Mouse (Mus musculus) intestine, embryonic 16.5 days (tissue): ENCODE results near the gene Esrrb. TPM values are rescaled to one million over a fixed set of nuclear protein-coding genes. Genes with fewer than 3 reads are reported as not detected.

Source experiments
- ATAC-seq: fragments of 200-750 bp; cut with Nextera tagmentation; 2 replicates; pipeline ENCODE4 v1.8.0; 2017; ENCODE audit warnings: moderate TSS enrichment, moderate library complexity
- H3K27ac ChIP-seq: fragments of 300-500 bp; sonication (generic); 2 replicates; pipeline ENCODE4 v1.5.1; 2014; ENCODE audit warnings: mild to moderate bottlenecking, low read length
- H3K27me3 ChIP-seq: fragments of 300-500 bp; sonication (generic); replicated peaks from 2 replicates; pipeline ENCODE4 v1.6.1; 2014; ENCODE audit warnings: low read length, control low read depth, mixed read lengths; ENCODE audit not compliant: control insufficient read depth, insufficient read depth
- H3K36me3 ChIP-seq: fragments of 300-500 bp; sonication (generic); 2 replicates; pipeline ENCODE4 v1.6.1; 2014; ENCODE audit warnings: low read length, control low read depth; ENCODE audit not compliant: control insufficient read depth, insufficient read depth
- H3K4me1 ChIP-seq: fragments of 300-500 bp; sonication (generic); 2 replicates; pipeline ENCODE4 v1.6.1; 2014; ENCODE audit warnings: low read length, control low read depth, mixed read lengths; ENCODE audit not compliant: control insufficient read depth, insufficient read depth
- H3K4me2 ChIP-seq: fragments of 300-500 bp; sonication (generic); 2 replicates; pipeline ENCODE4 v1.6.1; 2014; ENCODE audit warnings: low read depth, low read length, control low read depth
- H3K4me3 ChIP-seq: fragments of 300-500 bp; sonication (generic); 2 replicates; pipeline ENCODE4 v1.5.1; 2014; ENCODE audit warnings: mild to moderate bottlenecking, low read length
- H3K9ac ChIP-seq: fragments of 300-500 bp; sonication (generic); 2 replicates; pipeline ENCODE4 v1.6.1; 2014; ENCODE audit warnings: low read depth, low read length
- H3K9me3 ChIP-seq: fragments of 300-500 bp; sonication (generic); 2 replicates; pipeline ENCODE4 v1.6.1; 2016; ENCODE audit warnings: low read length, control low read depth; ENCODE audit not compliant: control insufficient read depth
- WGBS: fragments of 180-500 bp; shearing (Covaris S2); extraction: QIAGEN DNeasy Blood & Tissue Kit; methylation state at CpG from one replicate; pipeline ENCODE4 v1.1.7; 2014; 5-methylcytosine and 5-hydroxymethylcytosine counted together
- polyA plus RNA-seq: library from polyadenylated mRNA; unstranded; fragments of >200 nt; fragmentation: Nextera tagmentation; extraction: Ambion mirVana; gene quantifications from 2 replicates; pipeline ENCODE4 v1.2.1, GENCODE M21; 2015

Gene Esrrb
- polyA plus RNA-seq, 1 experiment from 2014 or later = 0.39 TPM

DNA sequence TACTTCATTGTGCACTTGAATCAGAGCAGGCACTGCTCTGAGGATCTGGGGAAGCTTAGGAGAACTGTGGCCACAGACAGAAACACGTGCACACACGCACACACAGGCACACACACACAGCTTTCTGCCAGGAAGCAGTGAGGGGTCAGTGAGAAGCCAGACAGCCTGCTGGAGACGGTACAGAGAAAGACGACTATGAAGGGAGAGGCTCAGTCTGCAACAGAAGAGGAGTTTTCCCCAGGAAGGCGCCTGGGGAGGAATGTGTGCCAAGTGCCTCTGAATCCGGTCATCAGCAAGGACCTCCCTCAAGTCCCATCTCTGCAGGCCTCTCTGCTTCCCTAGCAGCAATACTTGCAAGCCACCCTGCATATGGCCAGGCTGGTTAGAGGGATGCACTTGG lies 1.5 kb upstream of the Esrrb start:
- Histone ChIP-seq H3K4me3 (no peak overlapping the region), H3K4me1 (peaks cover 4% of the 10 kb centered on the region; the same call in 1 of the 2 replicates), H3K9me3 (no peaks in the 10 kb centered on the region), H3K27me3 (no peaks in the 10 kb centered on the region), H3K36me3 (no peaks in the 10 kb centered on the region), H3K27ac (no peak overlapping the region), H3K9ac (no peak overlapping the region), H3K4me2 (no peak overlapping the region)
- peak; percentile 58 for ATAC-seq
- WGBS = 46% methylated on average over 6 of the region's 6 CpGs

DNA sequence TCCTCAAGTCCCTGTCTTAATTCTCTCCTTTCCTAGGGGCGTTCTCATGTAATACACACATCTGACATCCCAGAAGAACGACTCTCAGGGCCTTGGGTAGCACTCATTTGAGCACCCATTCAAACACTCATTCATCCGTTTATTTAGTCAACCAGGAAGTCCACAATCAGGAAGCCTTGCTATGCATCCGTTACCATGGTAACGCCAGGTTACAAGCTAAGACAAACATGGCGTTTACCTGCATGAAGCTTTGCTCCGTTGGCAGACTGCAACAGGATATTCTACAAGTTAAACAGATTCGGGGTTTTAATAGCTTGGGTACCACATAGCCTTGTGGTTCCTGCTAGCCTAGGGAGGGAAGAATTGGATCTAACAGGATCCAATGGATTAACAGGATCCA lies 1.0 kb upstream of the Esrrb start:
- H3K27ac ChIP-seq = no peak overlapping the region
- no peak for ATAC-seq
- peaks cover 4% of the 10 kb centered on the region; the same call in 1 of the 2 replicates for H3K4me1 ChIP-seq
- H3K4me2 ChIP-seq = no peak overlapping the region
- no peaks in the 10 kb centered on the region for H3K9me3 ChIP-seq
- H3K27me3 ChIP-seq = no peaks in the 10 kb centered on the region
- no peak overlapping the region for H3K4me3 ChIP-seq
- 68% methylated on average over 8 of the region's 8 CpGs for WGBS
- H3K9ac ChIP-seq = no peak overlapping the region
- H3K36me3 ChIP-seq = no peaks in the 10 kb centered on the region

DNA sequence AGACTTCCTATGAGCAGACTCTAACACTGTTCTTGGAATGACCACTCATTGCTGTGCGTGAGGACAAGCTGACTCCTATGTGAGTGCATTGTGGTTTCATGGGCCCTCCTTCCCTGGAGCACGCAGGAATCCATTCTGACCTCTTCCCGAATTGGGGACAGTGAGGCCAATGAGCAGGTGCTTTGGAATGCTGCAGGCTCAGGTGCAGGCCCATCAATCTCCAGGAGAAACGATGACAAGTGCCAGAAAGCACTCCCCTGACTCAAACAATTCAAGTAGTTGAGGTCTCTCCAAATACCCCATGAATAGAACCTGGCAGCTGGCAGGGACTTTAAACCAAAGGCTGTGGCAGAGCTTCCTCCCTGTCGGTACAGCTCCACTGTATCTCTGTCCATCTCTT lies 3.4 kb downstream of the Esrrb start:
- H3K4me3 ChIP-seq = no peak overlapping the region
- 16% methylated on average over 5 of the region's 5 CpGs for WGBS
- H3K36me3 ChIP-seq = no peaks in the 10 kb centered on the region
- no peak overlapping the region for H3K4me2 ChIP-seq
- ATAC-seq = no peak
- H3K9me3 ChIP-seq = no peaks in the 10 kb centered on the region
- H3K27ac ChIP-seq = no peak overlapping the region
- H3K9ac ChIP-seq = no peak overlapping the region
- peaks cover under 1% of the 10 kb centered on the region; the same call in 1 of the 2 replicates for H3K4me1 ChIP-seq
- H3K27me3 ChIP-seq = no peaks in the 10 kb centered on the region

DNA sequence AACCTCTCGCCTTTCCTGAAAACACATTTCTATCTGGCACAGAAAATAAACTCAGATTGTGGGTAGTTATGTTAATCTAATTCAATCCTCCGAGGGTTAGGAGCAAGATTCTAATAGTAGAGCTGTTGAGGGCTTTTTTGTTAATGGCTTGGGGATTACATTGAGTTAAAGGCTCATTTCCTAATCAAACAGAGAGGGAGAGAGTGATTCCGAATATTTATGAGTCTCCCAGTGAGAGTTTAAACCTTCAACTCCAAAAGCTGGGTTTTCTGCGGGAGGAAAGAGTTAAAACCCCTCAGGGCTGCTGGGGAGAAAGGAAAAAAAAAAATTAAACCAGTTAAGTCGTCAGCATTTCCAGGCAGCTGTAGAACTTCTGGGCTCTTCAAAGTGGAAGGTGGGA lies 3.8 kb downstream of the Esrrb start:
- Histone ChIP-seq H3K9ac (no peak overlapping the region), H3K36me3 (no peaks in the 10 kb centered on the region), H3K4me3 (no peak overlapping the region), H3K27ac (no peak overlapping the region), H3K27me3 (no peaks in the 10 kb centered on the region), H3K4me1 (no peaks in the 10 kb centered on the region), H3K4me2 (no peak overlapping the region), H3K9me3 (no peaks in the 10 kb centered on the region)
- ATAC-seq = no peak
- 19% methylated on average over 5 of the region's 5 CpGs for WGBS

DNA sequence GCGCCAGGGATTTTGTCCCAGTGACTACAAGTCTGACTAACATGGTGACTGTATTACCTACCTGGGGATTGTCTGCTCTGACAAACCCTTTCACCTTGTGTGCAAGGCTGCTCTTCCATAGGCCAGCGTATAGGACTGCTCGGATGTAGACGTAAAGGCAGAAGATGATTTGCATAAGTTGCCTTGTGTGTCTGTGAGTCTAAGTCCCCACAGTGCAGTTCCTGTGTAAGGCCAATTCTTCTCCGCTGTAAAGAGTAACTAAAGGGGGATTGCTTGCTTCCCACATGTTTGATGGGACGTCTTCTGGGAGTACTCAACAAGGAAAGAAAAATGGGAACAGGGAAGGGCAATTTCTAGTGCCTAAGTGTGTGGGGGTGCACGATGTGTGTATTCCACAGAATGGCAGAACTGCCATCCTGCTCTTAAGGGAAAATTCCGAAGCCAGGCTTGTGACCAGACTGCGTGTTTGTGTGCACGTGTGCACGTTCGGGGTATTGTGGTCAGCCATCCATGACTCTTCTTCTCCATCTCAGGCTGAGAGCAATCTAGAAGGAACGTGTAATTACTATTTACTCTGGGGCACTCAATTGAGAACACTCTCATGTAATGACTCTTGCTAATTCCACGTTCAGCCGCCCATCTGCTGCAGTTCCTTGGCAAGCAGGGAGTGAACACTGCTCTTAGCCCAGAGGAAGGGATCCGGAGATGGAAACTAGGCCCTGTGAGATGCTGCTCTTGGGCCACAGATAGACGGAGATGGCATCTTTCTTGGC lies 9.9 kb downstream of the Esrrb start:
- no peak for ATAC-seq
- Histone ChIP-seq H3K27me3 (no peaks in the 10 kb centered on the region), H3K9me3 (no peaks in the 10 kb centered on the region), H3K36me3 (no peaks in the 10 kb centered on the region), H3K9ac (no peak overlapping the region), H3K27ac (no peak overlapping the region), H3K4me3 (no peak overlapping the region), H3K4me2 (no peak overlapping the region), H3K4me1 (no peaks in the 10 kb centered on the region)
- 80% methylated on average over 17 of the region's 17 CpGs for WGBS

DNA sequence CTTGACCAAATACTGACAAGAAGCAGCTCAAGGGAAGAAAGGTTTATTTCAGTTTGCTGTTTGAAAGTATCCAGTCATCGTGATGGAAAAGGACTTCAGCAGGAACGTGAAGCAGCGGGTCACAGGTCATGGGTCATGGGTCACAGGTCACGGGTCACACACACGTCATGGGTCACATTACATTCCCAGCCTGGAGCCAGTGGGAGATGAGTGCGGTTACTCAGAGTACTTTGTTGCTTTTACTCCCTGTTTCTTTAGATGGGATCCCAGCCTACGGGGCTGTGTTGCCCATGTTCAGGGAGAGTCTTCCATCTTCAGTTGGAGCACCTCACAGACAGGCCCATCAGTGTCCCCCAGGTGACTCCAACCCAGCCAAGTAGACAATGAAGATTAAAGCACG lies 13.4 kb downstream of the Esrrb start:
- no peak overlapping the region for H3K4me3 ChIP-seq
- H3K27me3 ChIP-seq = no peaks in the 10 kb centered on the region
- H3K27ac ChIP-seq = no peak overlapping the region
- ATAC-seq = no peak
- H3K9me3 ChIP-seq = no peaks in the 10 kb centered on the region
- 59% methylated on average over 8 of the region's 8 CpGs for WGBS
- no peaks in the 10 kb centered on the region for H3K4me1 ChIP-seq
- H3K36me3 ChIP-seq = no peaks in the 10 kb centered on the region
- H3K9ac ChIP-seq = no peak overlapping the region
- H3K4me2 ChIP-seq = no peak overlapping the region

DNA sequence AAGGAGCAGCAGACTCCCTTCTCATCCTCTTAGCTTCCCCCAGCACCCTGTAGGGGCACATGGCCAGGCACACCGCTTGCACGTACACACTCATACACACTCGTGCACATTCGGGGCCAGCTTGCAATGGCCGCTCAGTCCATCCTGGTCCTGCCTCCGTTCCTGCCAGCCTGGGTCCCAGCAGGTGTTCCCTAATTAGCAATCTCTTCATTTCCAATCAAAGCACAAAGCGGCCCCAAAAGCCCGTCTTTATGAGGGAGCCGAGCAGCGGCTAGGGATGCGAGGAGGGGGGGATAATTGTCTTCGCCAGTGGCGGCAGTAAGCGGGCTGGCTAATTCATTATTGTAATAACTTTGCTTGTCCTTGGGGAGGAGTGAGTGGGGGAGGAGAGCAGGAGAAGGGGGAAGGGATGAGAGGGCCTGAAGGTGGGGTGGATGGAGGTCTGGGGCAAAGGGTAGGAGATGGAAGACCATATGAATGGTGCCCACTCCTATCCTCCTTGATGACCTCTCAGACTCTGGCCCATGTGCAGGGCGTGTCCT lies 18.8 kb downstream of the Esrrb start:
- ATAC-seq = no peak
- H3K27ac ChIP-seq = no peak overlapping the region
- H3K9ac ChIP-seq = no peak overlapping the region
- no peak overlapping the region for H3K4me3 ChIP-seq
- 12% methylated on average over 15 of the region's 15 CpGs for WGBS
- no peaks in the 10 kb centered on the region for H3K9me3 ChIP-seq
- no peak overlapping the region for H3K4me2 ChIP-seq
- 0 out of 2 replicates have a peak, but pooled peaks cover 6% of the 10 kb centered on the region for H3K27me3 ChIP-seq
- no peaks in the 10 kb centered on the region for H3K36me3 ChIP-seq
- no peaks in the 10 kb centered on the region for H3K4me1 ChIP-seq

DNA sequence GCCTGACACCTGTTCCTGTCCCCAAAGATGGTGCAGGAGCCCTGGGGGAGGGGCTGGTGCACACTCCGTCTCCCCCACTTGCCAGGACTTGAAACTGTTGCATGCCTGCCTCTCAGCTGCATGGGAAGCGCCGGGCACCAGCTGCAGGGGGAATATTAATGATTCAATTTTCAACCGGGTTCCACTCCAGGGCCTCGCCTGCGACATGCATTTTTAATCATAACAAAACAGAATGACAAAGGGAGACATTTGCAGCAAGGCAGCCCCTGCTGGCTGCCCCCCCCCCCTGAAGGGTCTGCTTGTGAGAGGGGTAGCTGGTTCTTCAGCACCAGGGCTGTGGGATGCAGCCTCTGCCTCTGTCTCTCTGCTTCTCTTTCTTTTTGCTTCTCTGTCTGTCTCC lies 22.9 kb downstream of the Esrrb start:
- Histone ChIP-seq H3K4me3 (no peak overlapping the region), H3K9ac (no peak overlapping the region), H3K9me3 (no peaks in the 10 kb centered on the region), H3K27ac (no peak overlapping the region), H3K36me3 (no peaks in the 10 kb centered on the region), H3K4me2 (no peak overlapping the region), H3K4me1 (no peaks in the 10 kb centered on the region), H3K27me3 (0 out of 2 replicates have a peak, but pooled peaks cover 6% of the 10 kb centered on the region)
- 19% methylated on average over 6 of the region's 6 CpGs for WGBS
- ATAC-seq = no peak

DNA sequence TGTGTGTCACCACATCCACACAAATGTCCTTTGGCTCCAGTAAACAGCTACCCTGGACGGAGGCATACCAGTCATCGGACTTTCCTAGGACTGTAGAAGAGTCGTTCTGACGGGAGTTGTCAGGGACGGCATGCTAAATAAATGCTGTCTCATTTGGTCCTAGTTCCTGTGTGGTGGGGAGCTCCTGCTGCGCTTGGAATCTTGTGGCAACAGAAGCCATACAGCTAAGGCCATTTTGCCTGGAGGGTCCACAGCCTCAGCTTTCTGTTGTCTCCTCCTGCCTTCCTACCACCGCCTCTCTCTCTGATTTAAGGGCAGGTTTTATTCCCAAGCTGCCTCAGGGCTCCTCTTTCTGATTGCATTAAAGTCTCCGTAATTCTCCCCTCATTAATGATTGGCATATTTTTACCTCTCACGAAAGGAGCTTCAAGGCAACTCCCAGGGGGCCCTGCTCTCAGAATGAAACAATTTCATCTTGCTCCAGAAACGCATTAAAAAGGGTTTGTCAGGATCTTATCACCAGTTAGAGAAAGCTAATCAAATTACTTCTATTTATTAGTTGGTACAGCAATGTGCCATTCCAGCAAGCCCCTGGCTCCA lies 26.9 kb downstream of the Esrrb start:
- ATAC-seq = no peak
- Histone ChIP-seq H3K36me3 (no peaks in the 10 kb centered on the region), H3K4me1 (no peaks in the 10 kb centered on the region), H3K27ac (no peak overlapping the region), H3K27me3 (no peaks in the 10 kb centered on the region), H3K9ac (no peak overlapping the region), H3K4me2 (no peak overlapping the region), H3K9me3 (no peaks in the 10 kb centered on the region), H3K4me3 (no peak overlapping the region)
- 66% methylated on average over 10 of the region's 10 CpGs for WGBS
